Mouse (Mus musculus): ENCODE data around the gene Bicd2. TPM values are rescaled to one million over a fixed set of nuclear protein-coding genes. Genes with fewer than 3 reads are reported as not detected.

The Bicd2 gene
- polyA plus RNA-seq, 1 experiment from 2014 or later, result 36.7 TPM

GRCm38 (mm10) chr13:49421606-49421917, 80.2 kb downstream of the Bicd2 start:
- H3K9me3 ChIP-seq (ENCODE audit: low read depth, low read length), result no peaks in the 10 kb centered on the region
- TF ChIP-seq CTCF (IDR thresholded peaks at IDR 0.05; ENCODE audit: low read depth), result no peak
- ATAC-seq (ENCODE audit: insufficient read depth) (peak; percentile 67), DNase-seq (peak; percentile 15)
- peak overlapping the region; percentile 71 for H3K9ac ChIP-seq
- H3K4me1 ChIP-seq (ENCODE audit: insufficient read depth), result peaks cover 9% of the 10 kb centered on the region
- H3K4me3 ChIP-seq (ENCODE audit: low read depth, low read length), result peak overlapping the region; percentile 96
- 0 out of 2 replicates have a peak, but pooled peaks cover 4% of the 10 kb centered on the region for H3K36me3 ChIP-seq (ENCODE audit: insufficient read depth)
- H3K4me2 ChIP-seq, result peak overlapping the region; percentile 95
- peak overlapping the region; percentile 60; the same call in 1 of the 2 replicates for H3K27ac ChIP-seq (ENCODE audit: low read depth)
- H3K27me3 ChIP-seq (ENCODE audit: insufficient read depth, low read length), result no peaks in the 10 kb centered on the region
- WGBS, result under 1% methylated on average over 15 of the region's 15 CpGs

- DNase-seq (no peak), ATAC-seq (ENCODE audit: insufficient read depth) (no peak)
- WGBS, result 9% methylated on average over 4 of the region's 4 CpGs
- Histone ChIP-seq H3K4me3 (ENCODE audit: low read depth, low read length) (peak overlapping the region; percentile 96), H3K4me1 (ENCODE audit: insufficient read depth) (peaks cover 9% of the 10 kb centered on the region), H3K4me2 (peak overlapping the region; percentile 95), H3K27ac (ENCODE audit: low read depth) (no peak overlapping the region), H3K9ac (peak overlapping the region; percentile 71), H3K9me3 (ENCODE audit: low read depth, low read length) (no peaks in the 10 kb centered on the region), H3K27me3 (ENCODE audit: insufficient read depth, low read length) (no peaks in the 10 kb centered on the region), H3K36me3 (ENCODE audit: insufficient read depth) (0 out of 2 replicates have a peak, but pooled peaks cover 4% of the 10 kb centered on the region)
- no peak for TF ChIP-seq CTCF (IDR thresholded peaks at IDR 0.05; ENCODE audit: low read depth)
Observed at GRCm38 (mm10) chr13:49421959-49422358, 80.6 kb downstream of the Bicd2 start.

- no peak for DNase-seq
- no peaks in the 10 kb centered on the region for H3K27me3 ChIP-seq (ENCODE audit: insufficient read depth, low read length)
- no peak for TF ChIP-seq CTCF (IDR thresholded peaks at IDR 0.05; ENCODE audit: low read depth)
- H3K4me1 ChIP-seq (ENCODE audit: insufficient read depth), result peaks cover 9% of the 10 kb centered on the region
- H3K27ac ChIP-seq (ENCODE audit: low read depth), result no peak overlapping the region
- H3K36me3 ChIP-seq (ENCODE audit: insufficient read depth), result 0 out of 2 replicates have a peak, but pooled peaks cover 4% of the 10 kb centered on the region
- no peak overlapping the region for H3K4me3 ChIP-seq (ENCODE audit: low read depth, low read length)
- no peak for ATAC-seq (ENCODE audit: insufficient read depth)
- H3K9me3 ChIP-seq (ENCODE audit: low read depth, low read length), result no peaks in the 10 kb centered on the region
- 80% methylated on average over 3 of the region's 3 CpGs for WGBS
- H3K4me2 ChIP-seq, result no peak overlapping the region
- no peak overlapping the region for H3K9ac ChIP-seq
Observed at GRCm38 (mm10) chr13:49426736-49427135, 85.4 kb downstream of the Bicd2 start.

GRCm38 (mm10) chr13:49428042-49428675, 86.8 kb downstream of the Bicd2 start:
- H3K27me3 ChIP-seq (ENCODE audit: insufficient read depth, low read length), result no peaks in the 10 kb centered on the region
- H3K4me1 ChIP-seq (ENCODE audit: insufficient read depth), result no peaks in the 10 kb centered on the region
- ATAC-seq (ENCODE audit: insufficient read depth) (no peak), DNase-seq (no peak)
- H3K4me3 ChIP-seq (ENCODE audit: low read depth, low read length), result no peak overlapping the region
- WGBS, result 78% methylated on average over 1 of the region's 1 CpGs
- no peak overlapping the region for H3K9ac ChIP-seq
- peaks cover 10% of the 10 kb centered on the region for H3K36me3 ChIP-seq (ENCODE audit: insufficient read depth)
- H3K27ac ChIP-seq (ENCODE audit: low read depth), result no peak overlapping the region
- TF ChIP-seq CTCF (IDR thresholded peaks at IDR 0.05; ENCODE audit: low read depth), result no peak
- no peaks in the 10 kb centered on the region for H3K9me3 ChIP-seq (ENCODE audit: low read depth, low read length)
- no peak overlapping the region for H3K4me2 ChIP-seq

GRCm38 (mm10) chr13:49430529-49430928, 89.1 kb downstream of the Bicd2 start:
- no peak for DNase-seq

GRCm38 (mm10) chr13:49433268-49434029, 92.1 kb downstream of the Bicd2 start:
- H3K36me3 ChIP-seq (ENCODE audit: insufficient read depth), result peaks cover 50% of the 10 kb centered on the region
- no peak overlapping the region for H3K4me2 ChIP-seq
- ATAC-seq (ENCODE audit: insufficient read depth) (no peak), DNase-seq (no peak)
- no peak overlapping the region for H3K9ac ChIP-seq
- no peak overlapping the region for H3K27ac ChIP-seq (ENCODE audit: low read depth)
- no peaks in the 10 kb centered on the region for H3K9me3 ChIP-seq (ENCODE audit: low read depth, low read length)
- no peaks in the 10 kb centered on the region for H3K4me1 ChIP-seq (ENCODE audit: insufficient read depth)
- H3K27me3 ChIP-seq (ENCODE audit: insufficient read depth, low read length), result no peaks in the 10 kb centered on the region
- TF ChIP-seq CTCF (IDR thresholded peaks at IDR 0.05; ENCODE audit: low read depth), result no peak
- 89% methylated on average over 2 of the region's 2 CpGs for WGBS
- H3K4me3 ChIP-seq (ENCODE audit: low read depth, low read length), result no peak overlapping the region

More at GRCm38 (mm10) chr13:49430529-49430928, 89.1 kb downstream of the Bicd2 start:
- no peaks in the 10 kb centered on the region for H3K27me3 ChIP-seq (ENCODE audit: insufficient read depth, low read length)
- no peak overlapping the region for H3K4me3 ChIP-seq (ENCODE audit: low read depth, low read length)
- no peaks in the 10 kb centered on the region for H3K4me1 ChIP-seq (ENCODE audit: insufficient read depth)
- H3K9ac ChIP-seq, result no peak overlapping the region
- peaks cover 25% of the 10 kb centered on the region for H3K36me3 ChIP-seq (ENCODE audit: insufficient read depth)
- 44% methylated on average over 4 of the region's 4 CpGs for WGBS
- ATAC-seq (ENCODE audit: insufficient read depth), result no peak
- no peaks in the 10 kb centered on the region for H3K9me3 ChIP-seq (ENCODE audit: low read depth, low read length)
- H3K4me2 ChIP-seq, result no peak overlapping the region
- TF ChIP-seq CTCF (IDR thresholded peaks at IDR 0.05; ENCODE audit: low read depth), result no peak
- no peak overlapping the region for H3K27ac ChIP-seq (ENCODE audit: low read depth)

GRCm38 (mm10) chr13:49435745-49436144, 94.4 kb downstream of the Bicd2 start:
- Histone ChIP-seq H3K4me3 (ENCODE audit: low read depth, low read length) (no peak overlapping the region), H3K9me3 (ENCODE audit: low read depth, low read length) (no peaks in the 10 kb centered on the region), H3K9ac (no peak overlapping the region), H3K27ac (ENCODE audit: low read depth) (no peak overlapping the region), H3K36me3 (ENCODE audit: insufficient read depth) (peaks cover 53% of the 10 kb centered on the region), H3K4me2 (no peak overlapping the region), H3K27me3 (ENCODE audit: insufficient read depth, low read length) (no peaks in the 10 kb centered on the region), H3K4me1 (ENCODE audit: insufficient read depth) (no peaks in the 10 kb centered on the region)
- ATAC-seq (ENCODE audit: insufficient read depth) (no peak), DNase-seq (no peak)
- WGBS, result 79% methylated on average over 1 of the region's 1 CpGs
- TF ChIP-seq CTCF (IDR thresholded peaks at IDR 0.05; ENCODE audit: low read depth), result no peak

Measured in lung, embryonic 14.5 days (tissue).